Mouse (Mus musculus): Measurements from ENCODE around the gene Olfr56. TPM values are rescaled to one million over a fixed set of nuclear protein-coding genes. Genes with fewer than 3 reads are reported as not detected.
"Not testable (repeated sequence)": the region's sequence is repeated elsewhere in the genome, so short reads cannot be mapped to it uniquely, and the experiment has no call there.

The Olfr56 gene
- polyA plus RNA-seq, 1 experiment from 2014 or later: not detected

- not testable (repeated sequence) for H3K27me3 ChIP-seq (replicated peaks; ENCODE audit: control insufficient read depth, insufficient read depth, low read length); H3K4me3 ChIP-seq (ENCODE audit: low read length); H3K4me2 ChIP-seq (ENCODE audit: low read length); H3K9ac ChIP-seq (ENCODE audit: low read depth, low read length); ATAC-seq; H3K9me3 ChIP-seq (ENCODE audit: control insufficient read depth, low read length); H3K4me1 ChIP-seq (ENCODE audit: control insufficient read depth, insufficient read depth, low read depth, low read length); H3K36me3 ChIP-seq (ENCODE audit: control insufficient read depth, insufficient read depth, low read length); H3K27ac ChIP-seq (ENCODE audit: low read depth, low read length)
- 80% methylated on average over 2 of the region's 3 CpGs for WGBS
Observed at GRCm38 (mm10) chr11:48988219-48988618, 9.5 kb downstream of the Olfr56 start.

- 91% methylated on average over 1 of the region's 2 CpGs for WGBS
- not testable (repeated sequence) for H3K9ac ChIP-seq (ENCODE audit: low read depth, low read length); H3K27me3 ChIP-seq (replicated peaks; ENCODE audit: control insufficient read depth, insufficient read depth, low read length); H3K4me1 ChIP-seq (ENCODE audit: control insufficient read depth, insufficient read depth, low read depth, low read length); ATAC-seq; H3K36me3 ChIP-seq (ENCODE audit: control insufficient read depth, insufficient read depth, low read length); H3K9me3 ChIP-seq (ENCODE audit: control insufficient read depth, low read length); H3K27ac ChIP-seq (ENCODE audit: low read depth, low read length); H3K4me3 ChIP-seq (ENCODE audit: low read length); H3K4me2 ChIP-seq (ENCODE audit: low read length)
Observed at GRCm38 (mm10) chr11:48989981-48990380, 11.3 kb downstream of the Olfr56 start.

- 71% methylated on average over 4 of the region's 4 CpGs for WGBS
- not testable (repeated sequence) for H3K4me2 ChIP-seq (ENCODE audit: low read length); H3K4me1 ChIP-seq (ENCODE audit: control insufficient read depth, insufficient read depth, low read depth, low read length); H3K9ac ChIP-seq (ENCODE audit: low read depth, low read length); H3K4me3 ChIP-seq (ENCODE audit: low read length); H3K27ac ChIP-seq (ENCODE audit: low read depth, low read length); ATAC-seq; H3K9me3 ChIP-seq (ENCODE audit: control insufficient read depth, low read length); H3K27me3 ChIP-seq (replicated peaks; ENCODE audit: control insufficient read depth, insufficient read depth, low read length); H3K36me3 ChIP-seq (ENCODE audit: control insufficient read depth, insufficient read depth, low read length)
Observed at GRCm38 (mm10) chr11:48991740-48992520, 13.2 kb downstream of the Olfr56 start, which contains the start of gene Gm12185. Gene Gm12185, minus strand, starts transcription at chr11:48992226.

- H3K9ac ChIP-seq (ENCODE audit: low read depth, low read length); ATAC-seq; H3K27ac ChIP-seq (ENCODE audit: low read depth, low read length); H3K4me3 ChIP-seq (ENCODE audit: low read length); H3K27me3 ChIP-seq (replicated peaks; ENCODE audit: control insufficient read depth, insufficient read depth, low read length); H3K4me1 ChIP-seq (ENCODE audit: control insufficient read depth, insufficient read depth, low read depth, low read length); H3K4me2 ChIP-seq (ENCODE audit: low read length); H3K9me3 ChIP-seq (ENCODE audit: control insufficient read depth, low read length); H3K36me3 ChIP-seq (ENCODE audit: control insufficient read depth, insufficient read depth, low read length): not testable (repeated sequence)
- 62% methylated on average over 10 of the region's 10 CpGs for WGBS
Observed at GRCm38 (mm10) chr11:48993296-48993695, 14.6 kb downstream of the Olfr56 start.

- H3K9ac ChIP-seq (ENCODE audit: low read depth, low read length); H3K27me3 ChIP-seq (replicated peaks; ENCODE audit: control insufficient read depth, insufficient read depth, low read length); H3K27ac ChIP-seq (ENCODE audit: low read depth, low read length); H3K4me3 ChIP-seq (ENCODE audit: low read length); H3K36me3 ChIP-seq (ENCODE audit: control insufficient read depth, insufficient read depth, low read length); H3K4me1 ChIP-seq (ENCODE audit: control insufficient read depth, insufficient read depth, low read depth, low read length); H3K4me2 ChIP-seq (ENCODE audit: low read length); H3K9me3 ChIP-seq (ENCODE audit: control insufficient read depth, low read length); ATAC-seq: not testable (repeated sequence)
- 74% methylated on average over 2 of the region's 2 CpGs for WGBS
Observed at GRCm38 (mm10) chr11:48994018-48994417, 15.3 kb downstream of the Olfr56 start, which contains the start of gene Tgtp1. Gene Tgtp1, minus strand, starts transcription at chr11:48994172.

- H3K9me3 ChIP-seq (ENCODE audit: control insufficient read depth, low read length); H3K27me3 ChIP-seq (replicated peaks; ENCODE audit: control insufficient read depth, insufficient read depth, low read length); H3K27ac ChIP-seq (ENCODE audit: low read depth, low read length); H3K4me2 ChIP-seq (ENCODE audit: low read length); H3K9ac ChIP-seq (ENCODE audit: low read depth, low read length); H3K36me3 ChIP-seq (ENCODE audit: control insufficient read depth, insufficient read depth, low read length); H3K4me1 ChIP-seq (ENCODE audit: control insufficient read depth, insufficient read depth, low read depth, low read length); ATAC-seq; H3K4me3 ChIP-seq (ENCODE audit: low read length): not testable (repeated sequence)
- 83% methylated on average over 1 of the region's 1 CpGs for WGBS
Observed at GRCm38 (mm10) chr11:49000411-49000810, 21.7 kb downstream of the Olfr56 start.

- not testable (repeated sequence) for H3K4me3 ChIP-seq (ENCODE audit: low read length); H3K9me3 ChIP-seq (ENCODE audit: control insufficient read depth, low read length); H3K27ac ChIP-seq (ENCODE audit: low read depth, low read length); H3K4me2 ChIP-seq (ENCODE audit: low read length); H3K27me3 ChIP-seq (replicated peaks; ENCODE audit: control insufficient read depth, insufficient read depth, low read length); H3K9ac ChIP-seq (ENCODE audit: low read depth, low read length); ATAC-seq; H3K36me3 ChIP-seq (ENCODE audit: control insufficient read depth, insufficient read depth, low read length); H3K4me1 ChIP-seq (ENCODE audit: control insufficient read depth, insufficient read depth, low read depth, low read length)
- WGBS: 72% methylated on average over 2 of the region's 2 CpGs
Observed at GRCm38 (mm10) chr11:49006317-49006716, 27.6 kb downstream of the Olfr56 start.

GRCm38 (mm10) chr11:49006785-49007184, 28.1 kb downstream of the Olfr56 start:
- H3K36me3 ChIP-seq (ENCODE audit: control insufficient read depth, insufficient read depth, low read length); H3K4me1 ChIP-seq (ENCODE audit: control insufficient read depth, insufficient read depth, low read depth, low read length); H3K27me3 ChIP-seq (replicated peaks; ENCODE audit: control insufficient read depth, insufficient read depth, low read length); ATAC-seq; H3K27ac ChIP-seq (ENCODE audit: low read depth, low read length); H3K4me2 ChIP-seq (ENCODE audit: low read length); H3K9ac ChIP-seq (ENCODE audit: low read depth, low read length); H3K4me3 ChIP-seq (ENCODE audit: low read length); H3K9me3 ChIP-seq (ENCODE audit: control insufficient read depth, low read length): not testable (repeated sequence)
- 50% methylated on average over 1 of the region's 1 CpGs for WGBS

GRCm38 (mm10) chr11:49012074-49012473, 33.4 kb downstream of the Olfr56 start:
- H3K9me3 ChIP-seq (ENCODE audit: control insufficient read depth, low read length); ATAC-seq; H3K27ac ChIP-seq (ENCODE audit: low read depth, low read length); H3K4me1 ChIP-seq (ENCODE audit: control insufficient read depth, insufficient read depth, low read depth, low read length); H3K4me2 ChIP-seq (ENCODE audit: low read length); H3K9ac ChIP-seq (ENCODE audit: low read depth, low read length); H3K27me3 ChIP-seq (replicated peaks; ENCODE audit: control insufficient read depth, insufficient read depth, low read length); H3K36me3 ChIP-seq (ENCODE audit: control insufficient read depth, insufficient read depth, low read length); H3K4me3 ChIP-seq (ENCODE audit: low read length): not testable (repeated sequence)

All from hindbrain, embryonic 16.5 days (tissue).